Mouse (Mus musculus) liver (tissue): ENCODE measurements around the gene Polr3h.

Experiments
- DNase-seq: peaks from one replicate; pipeline ENCODE4 v3.0.0-alpha.2; 2020; ENCODE audit warnings: mixed read lengths

The Polr3h gene

GRCm38 (mm10) chr15:81949076-81949475, 23.0 kb upstream of the Polr3h start:
- DNase-seq, result no peak

GRCm38 (mm10) chr15:81943176-81943749, 17.2 kb upstream of the Polr3h start:
- DNase-seq, result no peak

- no peak for DNase-seq
These were observed 15.0 kb upstream of the Polr3h start for GRCm38 (mm10) chr15:81941010-81941409.

- no peak for DNase-seq
These were observed 14.2 kb upstream of the Polr3h start for GRCm38 (mm10) chr15:81940219-81940618.

GRCm38 (mm10) chr15:81939774-81940173, 13.7 kb upstream of the Polr3h start:
- no peak for DNase-seq

GRCm38 (mm10) chr15:81939157-81939715, 13.2 kb upstream of the Polr3h start:
- no peak for DNase-seq

GRCm38 (mm10) chr15:81938246-81938645, 12.2 kb upstream of the Polr3h start:
- peak; percentile 58 for DNase-seq

GRCm38 (mm10) chr15:81937098-81937972, 11.3 kb upstream of the Polr3h start:
- no peak for DNase-seq

GRCm38 (mm10) chr15:81936679-81937078, 10.6 kb upstream of the Polr3h start, which contains the start of gene Csdc2:
Csdc2 (plus strand) TSS chr15:81936759.
- no peak for DNase-seq

GRCm38 (mm10) chr15:81935869-81936637, 10.0 kb upstream of the Polr3h start:
- DNase-seq, result no peak

GRCm38 (mm10) chr15:81933986-81934385, 7.9 kb upstream of the Polr3h start:
- DNase-seq, result no peak

- DNase-seq, result no peak
These were observed 7.0 kb upstream of the Polr3h start for GRCm38 (mm10) chr15:81932951-81933470.

GRCm38 (mm10) chr15:81928277-81928676, 2.2 kb upstream of the Polr3h start:
- no peak for DNase-seq

GRCm38 (mm10) chr15:81927741-81928140, 1.7 kb upstream of the Polr3h start:
- no peak for DNase-seq

GRCm38 (mm10) chr15:81926446-81926822, 394 bp upstream of the Polr3h start:
- DNase-seq, result no peak

GRCm38 (mm10) chr15:81924933-81925332, 1.1 kb downstream of the Polr3h start:
- DNase-seq, result peak; percentile 64

GRCm38 (mm10) chr15:81921255-81921654, 4.8 kb downstream of the Polr3h start:
- DNase-seq, result no peak

- DNase-seq, result no peak
These were observed 5.4 kb downstream of the Polr3h start for GRCm38 (mm10) chr15:81920546-81921217.

- no peak for DNase-seq
These were observed 7.0 kb downstream of the Polr3h start for GRCm38 (mm10) chr15:81919062-81919461.

- peak; percentile 83 for DNase-seq
These were observed 8.2 kb downstream of the Polr3h start for GRCm38 (mm10) chr15:81917621-81918463.

GRCm38 (mm10) chr15:81917201-81917600, 8.8 kb downstream of the Polr3h start:
- DNase-seq, result no peak
